Mouse (Mus musculus) embryonic facial prominence, embryonic 10.5 days (tissue): ENCODE data around the gene Slc22a1. TPM values are rescaled to one million over a fixed set of nuclear protein-coding genes. Genes with fewer than 3 reads are reported as not detected.
"Not testable (repeated sequence)": the region's sequence is repeated elsewhere in the genome, so short reads cannot be mapped to it uniquely, and the experiment has no call there.

Source experiments
- DNase-seq: peaks from one replicate; pipeline ENCODE4 v3.0.0-alpha.2; 2017; ENCODE audit warnings: low spot score
- H3K27ac ChIP-seq: fragments of 300-500 bp; sonication (generic); replicated peaks from 2 replicates; pipeline ENCODE4 v1.5.1; 2016; ENCODE audit warnings: mild to moderate bottlenecking
- H3K27me3 ChIP-seq: fragments of 300-500 bp; sonication (generic); replicated peaks from 2 replicates; pipeline ENCODE4 v1.6.1; 2016; ENCODE audit warnings: low read depth, mild to moderate bottlenecking; ENCODE audit not compliant: poor library complexity, severe bottlenecking
- H3K36me3 ChIP-seq: fragments of 300-500 bp; sonication (generic); replicated peaks from 2 replicates; pipeline ENCODE4 v1.6.1; 2016; ENCODE audit warnings: mild to moderate bottlenecking, moderate library complexity
- H3K4me1 ChIP-seq: fragments of 300-500 bp; sonication (generic); 2 replicates; pipeline ENCODE4 v1.6.1; 2016
- H3K4me3 ChIP-seq: fragments of 300-500 bp; sonication (generic); 2 replicates; pipeline ENCODE4 v1.5.1; 2016; ENCODE audit warnings: mild to moderate bottlenecking, moderate library complexity
- H3K9me3 ChIP-seq: fragments of 300-500 bp; sonication (generic); 2 replicates; pipeline ENCODE4 v1.6.1; 2016; ENCODE audit warnings: mild to moderate bottlenecking
- WGBS: fragments of 180-500 bp; shearing (Covaris S2); methylation state at CpG from one replicate; pipeline ENCODE4 v1.1.7; 2016; 5-methylcytosine and 5-hydroxymethylcytosine counted together
- polyA plus RNA-seq: library from polyadenylated mRNA; unstranded; fragments of >200 nt; fragmentation: Nextera tagmentation; extraction: Ambion mirVana; gene quantifications from 2 replicates; pipeline ENCODE4 v1.2.1, GENCODE M21; 2016

Slc22a1 gene
- polyA plus RNA-seq, 1 experiment from 2014 or later = not detected

GRCm38 (mm10) chr17:12677139-12677538 lies 1.5 kb upstream of the Slc22a1 start:
- H3K27ac ChIP-seq = no peak overlapping the region
- no peak for DNase-seq
- peaks cover 25% of the 10 kb centered on the region for H3K36me3 ChIP-seq
- no peaks in the 10 kb centered on the region for H3K27me3 ChIP-seq
- no peaks in the 10 kb centered on the region for H3K9me3 ChIP-seq
- H3K4me3 ChIP-seq = no peak overlapping the region
- H3K4me1 ChIP-seq = peaks cover 5% of the 10 kb centered on the region

GRCm38 (mm10) chr17:12674980-12675379 lies 649 bp downstream of the Slc22a1 start:
- H3K4me1 ChIP-seq, H3K27me3 ChIP-seq, DNase-seq, H3K36me3 ChIP-seq, H3K4me3 ChIP-seq, H3K9me3 ChIP-seq, H3K27ac ChIP-seq: not testable (repeated sequence)
- 85% methylated on average over 7 of the region's 7 CpGs for WGBS

- Histone ChIP-seq H3K27ac (peak overlapping the region; percentile 48; the same call in 1 of the 2 replicates), H3K27me3 (no peaks in the 10 kb centered on the region), H3K4me1 (peaks cover 18% of the 10 kb centered on the region), H3K9me3 (no peaks in the 10 kb centered on the region), H3K36me3 (no peaks in the 10 kb centered on the region), H3K4me3 (no peak overlapping the region)
- 70% methylated on average over 3 of the region's 3 CpGs for WGBS
- DNase-seq = no peak
Measured at GRCm38 (mm10) chr17:12673871-12674270, 1.8 kb downstream of the Slc22a1 start.

- WGBS = 54% methylated on average over 7 of the region's 7 CpGs
- Histone ChIP-seq H3K9me3 (no peaks in the 10 kb centered on the region), H3K4me1 (peaks cover 25% of the 10 kb centered on the region), H3K27ac (peak overlapping the region; percentile 70), H3K27me3 (no peaks in the 10 kb centered on the region), H3K36me3 (no peaks in the 10 kb centered on the region), H3K4me3 (no peak overlapping the region)
- peak; percentile 50 for DNase-seq
Measured at GRCm38 (mm10) chr17:12672285-12672790, 3.3 kb downstream of the Slc22a1 start.

- Histone ChIP-seq H3K27ac (no peak overlapping the region), H3K36me3 (no peaks in the 10 kb centered on the region)
- 83% methylated on average over 5 of the region's 5 CpGs for WGBS
Measured at GRCm38 (mm10) chr17:12671029-12671605, 4.5 kb downstream of the Slc22a1 start.

GRCm38 (mm10) chr17:12669363-12669679 lies 6.3 kb downstream of the Slc22a1 start:
- H3K4me1 ChIP-seq = peaks cover 25% of the 10 kb centered on the region
- no peaks in the 10 kb centered on the region for H3K27me3 ChIP-seq
- H3K4me3 ChIP-seq = no peak overlapping the region
- peak overlapping the region; percentile 70 for H3K27ac ChIP-seq
- no peak for DNase-seq
- no peaks in the 10 kb centered on the region for H3K9me3 ChIP-seq
- no peaks in the 10 kb centered on the region for H3K36me3 ChIP-seq

More at GRCm38 (mm10) chr17:12671029-12671605, 4.5 kb downstream of the Slc22a1 start:
- Histone ChIP-seq H3K4me3 (no peak overlapping the region), H3K9me3 (no peaks in the 10 kb centered on the region), H3K4me1 (peaks cover 25% of the 10 kb centered on the region), H3K27me3 (no peaks in the 10 kb centered on the region)
- no peak for DNase-seq

- H3K27me3 ChIP-seq = no peaks in the 10 kb centered on the region
- WGBS = 55% methylated on average over 7 of the region's 7 CpGs
- H3K36me3 ChIP-seq = no peaks in the 10 kb centered on the region
Measured at GRCm38 (mm10) chr17:12668478-12669362, 6.9 kb downstream of the Slc22a1 start.

GRCm38 (mm10) chr17:12664156-12664555 lies 11.5 kb downstream of the Slc22a1 start:
- DNase-seq = no peak
- H3K36me3 ChIP-seq = no peaks in the 10 kb centered on the region
- peaks cover 17% of the 10 kb centered on the region for H3K27me3 ChIP-seq
- no peak overlapping the region for H3K27ac ChIP-seq
- peaks cover 17% of the 10 kb centered on the region for H3K4me1 ChIP-seq
- 78% methylated on average over 8 of the region's 8 CpGs for WGBS
- no peaks in the 10 kb centered on the region for H3K9me3 ChIP-seq
- no peak overlapping the region for H3K4me3 ChIP-seq

More at GRCm38 (mm10) chr17:12668478-12669362, 6.9 kb downstream of the Slc22a1 start:
- Histone ChIP-seq H3K27ac (peak overlapping the region; percentile 70), H3K9me3 (no peaks in the 10 kb centered on the region), H3K4me3 (no peak overlapping the region), H3K4me1 (peaks cover 31% of the 10 kb centered on the region)
- DNase-seq = no peak

- Histone ChIP-seq H3K36me3 (no peaks in the 10 kb centered on the region), H3K4me3 (no peak overlapping the region), H3K9me3 (no peaks in the 10 kb centered on the region), H3K27ac (no peak overlapping the region), H3K4me1 (peaks cover 7% of the 10 kb centered on the region; the same call in 1 of the 2 replicates), H3K27me3 (peaks cover 17% of the 10 kb centered on the region)
- WGBS = 68% methylated on average over 13 of the region's 13 CpGs
- no peak for DNase-seq
Measured at GRCm38 (mm10) chr17:12660572-12661260, 14.9 kb downstream of the Slc22a1 start.

- DNase-seq = no peak
- Histone ChIP-seq H3K36me3 (no peaks in the 10 kb centered on the region), H3K4me1 (peaks cover 6% of the 10 kb centered on the region; the same call in 1 of the 2 replicates), H3K9me3 (no peaks in the 10 kb centered on the region), H3K27ac (no peak overlapping the region), H3K27me3 (peaks cover 17% of the 10 kb centered on the region), H3K4me3 (no peak overlapping the region)
- 91% methylated on average over 10 of the region's 10 CpGs for WGBS
Measured at GRCm38 (mm10) chr17:12659233-12659632, 16.4 kb downstream of the Slc22a1 start.

- Histone ChIP-seq H3K9me3 (no peaks in the 10 kb centered on the region), H3K27me3 (peaks cover 17% of the 10 kb centered on the region), H3K27ac (no peak overlapping the region), H3K36me3 (no peaks in the 10 kb centered on the region), H3K4me3 (no peak overlapping the region), H3K4me1 (peaks cover 2% of the 10 kb centered on the region; the same call in 1 of the 2 replicates)
- 81% methylated on average over 7 of the region's 7 CpGs for WGBS
- no peak for DNase-seq
Measured at GRCm38 (mm10) chr17:12658784-12659183, 16.8 kb downstream of the Slc22a1 start.

GRCm38 (mm10) chr17:12655826-12656225 lies 19.8 kb downstream of the Slc22a1 start:
- Histone ChIP-seq H3K4me1 (no peaks in the 10 kb centered on the region), H3K27me3 (no peaks in the 10 kb centered on the region), H3K27ac (no peak overlapping the region), H3K36me3 (no peaks in the 10 kb centered on the region), H3K4me3 (no peak overlapping the region), H3K9me3 (no peaks in the 10 kb centered on the region)
- DNase-seq = no peak
- 81% methylated on average over 7 of the region's 7 CpGs for WGBS
